Mouse (Mus musculus) ES-Bruce4 (cell line): ENCODE data around the gene Cnnm2. TPM values are rescaled to one million over a fixed set of nuclear protein-coding genes. Genes with fewer than 3 reads are reported as not detected.

ENCODE experiments used
- H3K27ac ChIP-seq: 2 replicates; pipeline ENCODE4 v1.5.1; 2012; ENCODE audit warnings: low read length, inconsistent platforms; ENCODE audit not compliant: insufficient read depth
- H3K27me3 ChIP-seq: 2 replicates; pipeline ENCODE4 v1.6.1; 2012; ENCODE audit warnings: mild to moderate bottlenecking, low read length, inconsistent platforms; ENCODE audit not compliant: control insufficient read depth, poor library complexity, insufficient read depth, severe bottlenecking
- H3K36me3 ChIP-seq: 2 replicates; pipeline ENCODE4 v1.6.1; 2012; ENCODE audit warnings: inconsistent platforms, mild to moderate bottlenecking, low read length, moderate library complexity; ENCODE audit not compliant: control insufficient read depth, poor library complexity, insufficient read depth, severe bottlenecking
- H3K4me1 ChIP-seq: one replicate; pipeline ENCODE4 v1.8.1; 2011; ENCODE audit warnings: low read length; ENCODE audit not compliant: control insufficient read depth, insufficient read depth
- H3K4me3 ChIP-seq: 2 replicates; pipeline ENCODE4 v1.5.1; 2011; ENCODE audit warnings: low read depth, mild to moderate bottlenecking, low read length
- H3K9ac ChIP-seq: 2 replicates; pipeline ENCODE4 v1.6.1; 2012; ENCODE audit warnings: low read depth, mild to moderate bottlenecking, inconsistent platforms; ENCODE audit not compliant: poor library complexity, severe bottlenecking
- H3K9me3 ChIP-seq: replicated peaks from 2 replicates; pipeline ENCODE4 v1.6.1; 2012; ENCODE audit warnings: mild to moderate bottlenecking, low read length, inconsistent platforms; ENCODE audit not compliant: control insufficient read depth, poor library complexity, insufficient read depth, severe bottlenecking
- CTCF ChIP-seq: IDR thresholded peaks from one replicate; pipeline ENCODE4 v1.8.1; 2011; ENCODE audit warnings: low read depth, low read length
- EP300 ChIP-seq: IDR thresholded peaks from 2 replicates; pipeline ENCODE4 v1.6.1; 2011; ENCODE audit warnings: low read depth, low read length; ENCODE audit not compliant: insufficient read depth
- POLR2A ChIP-seq: IDR thresholded peaks from one replicate; pipeline ENCODE4 v1.8.1; 2011; ENCODE audit warnings: low read length; ENCODE audit not compliant: insufficient read depth
- polyA plus RNA-seq: library from polyadenylated mRNA; stranded (reverse); fragments of >200 nt; gene quantifications from 2 replicates; pipeline ENCODE4 v1.2.4, GENCODE M21; 2011; ENCODE audit warnings: low read depth; ENCODE audit not compliant: missing spikeins, insufficient read depth, insufficient read length

Gene Cnnm2
- polyA plus RNA-seq, 1 experiment, result 14.8 TPM

- H3K9ac ChIP-seq, result no peak overlapping the region
- TF ChIP-seq EP300 (no peak), POLR2A (no peak), CTCF (no peak)
- no peaks in the 10 kb centered on the region for H3K36me3 ChIP-seq
- H3K4me3 ChIP-seq, result no peak overlapping the region
- H3K27ac ChIP-seq, result no peak overlapping the region
- no peaks in the 10 kb centered on the region for H3K27me3 ChIP-seq
- H3K4me1 ChIP-seq, result peaks cover 5% of the 10 kb centered on the region
- H3K9me3 ChIP-seq, result no peaks in the 10 kb centered on the region
These were observed 22.6 kb downstream of the Cnnm2 start for GRCm38 (mm10) chr19:46784038-46784437.

- H3K4me1 ChIP-seq, result peaks cover 5% of the 10 kb centered on the region
- no peak overlapping the region for H3K9ac ChIP-seq
- H3K27me3 ChIP-seq, result no peaks in the 10 kb centered on the region
- TF ChIP-seq POLR2A (no peak), CTCF (no peak), EP300 (no peak)
- no peaks in the 10 kb centered on the region for H3K9me3 ChIP-seq
- no peak overlapping the region for H3K4me3 ChIP-seq
- H3K27ac ChIP-seq, result no peak overlapping the region
- H3K36me3 ChIP-seq, result no peaks in the 10 kb centered on the region
These were observed 23.1 kb downstream of the Cnnm2 start for GRCm38 (mm10) chr19:46784502-46784901.

GRCm38 (mm10) chr19:46785633-46786032 lies 24.2 kb downstream of the Cnnm2 start:
- TF ChIP-seq EP300 (no peak), POLR2A (no peak), CTCF (no peak)
- H3K4me1 ChIP-seq, result peaks cover 5% of the 10 kb centered on the region
- no peaks in the 10 kb centered on the region for H3K36me3 ChIP-seq
- no peaks in the 10 kb centered on the region for H3K9me3 ChIP-seq
- H3K27me3 ChIP-seq, result no peaks in the 10 kb centered on the region
- H3K4me3 ChIP-seq, result no peak overlapping the region
- no peak overlapping the region for H3K27ac ChIP-seq
- H3K9ac ChIP-seq, result no peak overlapping the region

- Histone ChIP-seq H3K4me3 (no peak overlapping the region), H3K27ac (no peak overlapping the region), H3K36me3 (no peaks in the 10 kb centered on the region), H3K27me3 (no peaks in the 10 kb centered on the region), H3K9ac (no peak overlapping the region), H3K9me3 (no peaks in the 10 kb centered on the region), H3K4me1 (no peaks in the 10 kb centered on the region)
- TF ChIP-seq POLR2A (no peak), CTCF (no peak), EP300 (no peak)
These were observed 28.4 kb downstream of the Cnnm2 start for GRCm38 (mm10) chr19:46789782-46790181.

GRCm38 (mm10) chr19:46791360-46791759 lies 30.0 kb downstream of the Cnnm2 start:
- Histone ChIP-seq H3K4me1 (no peaks in the 10 kb centered on the region), H3K27me3 (no peaks in the 10 kb centered on the region), H3K9me3 (no peaks in the 10 kb centered on the region), H3K9ac (no peak overlapping the region), H3K27ac (no peak overlapping the region), H3K36me3 (no peaks in the 10 kb centered on the region), H3K4me3 (no peak overlapping the region)
- TF ChIP-seq EP300 (no peak), CTCF (no peak), POLR2A (no peak)

GRCm38 (mm10) chr19:46791921-46792320 lies 30.5 kb downstream of the Cnnm2 start:
- H3K4me3 ChIP-seq, result no peak overlapping the region
- H3K36me3 ChIP-seq, result no peaks in the 10 kb centered on the region
- H3K9me3 ChIP-seq, result no peaks in the 10 kb centered on the region
- H3K27me3 ChIP-seq, result no peaks in the 10 kb centered on the region
- TF ChIP-seq POLR2A (no peak), CTCF (no peak), EP300 (no peak)
- no peak overlapping the region for H3K27ac ChIP-seq
- no peaks in the 10 kb centered on the region for H3K4me1 ChIP-seq
- H3K9ac ChIP-seq, result no peak overlapping the region
